Mouse (Mus musculus) kidney, postnatal 10 days (tissue): ENCODE data around the gene Gm17584.
"Not testable (repeated sequence)": the region's sequence is repeated elsewhere in the genome, so short reads cannot be mapped to it uniquely, and the experiment has no call there.

Experiments
- DNase-seq: peaks from one replicate; pipeline ENCODE4 v3.0.0; 2021; ENCODE audit warnings: mixed read lengths

Gm17584 gene

DNA sequence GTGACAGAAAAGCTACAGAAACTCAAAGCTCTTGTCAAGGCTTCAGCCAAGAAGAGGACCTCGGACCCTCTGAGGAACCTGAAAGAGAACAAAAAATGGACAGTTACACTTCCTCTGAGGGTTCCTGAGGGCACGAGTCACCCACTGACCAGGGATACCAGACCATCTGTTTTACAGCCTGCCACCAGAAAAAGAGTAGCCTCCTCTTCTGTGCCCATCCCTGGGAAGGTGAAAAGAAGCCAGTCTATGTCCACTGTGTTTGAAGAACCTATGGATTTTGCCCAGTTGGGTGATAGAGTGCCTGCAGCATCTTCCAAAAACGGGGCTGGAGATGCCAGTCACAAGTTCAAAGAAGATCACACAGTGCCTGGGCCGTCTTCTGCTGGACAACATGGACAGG, at the start of gene Gm17584:
TSS of gene Gm17584 (plus strand) at position 301 of the 400 bp plus-strand sequence.
- DNase-seq: not testable (repeated sequence)
